Mouse (Mus musculus): ENCODE results near the gene Rap1a. TPM values are rescaled to one million over a fixed set of nuclear protein-coding genes. Genes with fewer than 3 reads are reported as not detected.
A peak's percentile ranks its signal among the peaks of the same experiment; 100 is the strongest.

Gene Rap1a
- 98.9 and 102 TPM in 2 replicates for polyA plus RNA-seq (2015; fragmentation: Nextera tagmentation; extraction: Ambion mirVana)

- WGBS (ENCODE audit: insufficient replicate concordance): 4% methylated on average over 44 of the region's 50 CpGs
- peak; percentile 89 for ATAC-seq (ENCODE audit: low read depth)
Observed at GRCm38 (mm10) chr3:105801191-105802166, at the start of gene Rap1a. Gene Rap1a (minus strand): TSS chr3:105801336.

GRCm38 (mm10) chr3:105846294-105847069 is 45.3 kb upstream of the Rap1a start:
- ATAC-seq (ENCODE audit: low read depth): peak; percentile 69; the same call in 1 of the 2 replicates

More at GRCm38 (mm10) chr3:105801191-105802166, at the start of gene Rap1a:
- Histone ChIP-seq H3K4me3 (ENCODE audit: low read depth, low read length) (peak within 1 kb of the TSS; percentile 92), H3K36me3 (ENCODE audit: control insufficient read depth, insufficient read depth) (no peaks in the 10 kb centered on the region), H3K4me1 (ENCODE audit: control insufficient read depth, low read depth, low read length) (peaks cover 46% of the 10 kb centered on the region), H3K9me3 (replicated peaks; ENCODE audit: control insufficient read depth, low read length) (no peaks in the 10 kb centered on the region), H3K4me2 (ENCODE audit: low read depth, low read length) (peak within 1 kb of the TSS; percentile 80), H3K27ac (ENCODE audit: low read length) (peak within 1 kb of the TSS; percentile 93), H3K27me3 (ENCODE audit: control insufficient read depth, insufficient read depth, low read depth, low read length) (no peaks in the 10 kb centered on the region), H3K9ac (ENCODE audit: low read depth, low read length) (peak within 1 kb of the TSS; percentile 96)

GRCm38 (mm10) chr3:105839836-105840235 is 38.7 kb upstream of the Rap1a start:
- H3K9ac ChIP-seq (ENCODE audit: low read depth, low read length): no peak overlapping the region
- no peak overlapping the region for H3K4me3 ChIP-seq (ENCODE audit: low read depth, low read length)
- 57% methylated on average over 4 of the region's 4 CpGs for WGBS (ENCODE audit: insufficient replicate concordance)
- no peaks in the 10 kb centered on the region for H3K36me3 ChIP-seq (ENCODE audit: control insufficient read depth, insufficient read depth)
- H3K4me2 ChIP-seq (ENCODE audit: low read depth, low read length): no peak overlapping the region
- H3K9me3 ChIP-seq (replicated peaks; ENCODE audit: control insufficient read depth, low read length): no peaks in the 10 kb centered on the region
- no peak for ATAC-seq (ENCODE audit: low read depth)
- no peaks in the 10 kb centered on the region for H3K27me3 ChIP-seq (ENCODE audit: control insufficient read depth, insufficient read depth, low read depth, low read length)
- peaks cover 6% of the 10 kb centered on the region for H3K4me1 ChIP-seq (ENCODE audit: control insufficient read depth, low read depth, low read length)
- no peak overlapping the region for H3K27ac ChIP-seq (ENCODE audit: low read length)

More at GRCm38 (mm10) chr3:105846294-105847069, 45.3 kb upstream of the Rap1a start:
- H3K4me1 ChIP-seq (ENCODE audit: control insufficient read depth, low read depth, low read length): peaks cover 6% of the 10 kb centered on the region
- no peaks in the 10 kb centered on the region for H3K27me3 ChIP-seq (ENCODE audit: control insufficient read depth, insufficient read depth, low read depth, low read length)
- 46% methylated on average over 7 of the region's 7 CpGs for WGBS (ENCODE audit: insufficient replicate concordance)
- H3K4me3 ChIP-seq (ENCODE audit: low read depth, low read length): no peak overlapping the region
- no peak overlapping the region for H3K9ac ChIP-seq (ENCODE audit: low read depth, low read length)
- no peaks in the 10 kb centered on the region for H3K36me3 ChIP-seq (ENCODE audit: control insufficient read depth, insufficient read depth)
- H3K27ac ChIP-seq (ENCODE audit: low read length): no peak overlapping the region
- H3K9me3 ChIP-seq (replicated peaks; ENCODE audit: control insufficient read depth, low read length): no peaks in the 10 kb centered on the region
- no peak overlapping the region for H3K4me2 ChIP-seq (ENCODE audit: low read depth, low read length)

DNA sequence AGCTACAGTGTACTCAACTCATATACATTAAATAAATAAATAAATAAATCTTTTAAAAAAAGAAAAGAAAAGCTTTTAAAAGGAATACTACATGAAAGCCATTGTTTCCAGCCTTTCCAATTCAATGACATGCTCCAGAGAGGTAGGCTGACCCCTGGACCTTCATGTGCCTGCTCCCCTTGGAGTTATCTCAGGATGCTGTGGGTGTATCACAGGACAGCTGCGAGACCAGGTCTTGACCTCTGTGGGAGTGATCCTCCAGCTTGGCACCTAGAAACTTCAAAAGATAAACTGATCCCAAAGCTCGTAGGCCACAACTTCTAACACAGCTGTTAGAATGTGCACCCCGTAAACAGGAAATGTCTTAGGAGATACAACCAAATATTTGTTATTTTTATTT is 37.5 kb upstream of the Rap1a start:
- 66% methylated on average over 3 of the region's 3 CpGs for WGBS (ENCODE audit: insufficient replicate concordance)
- ATAC-seq (ENCODE audit: low read depth): no peak
- peaks cover 6% of the 10 kb centered on the region for H3K4me1 ChIP-seq (ENCODE audit: control insufficient read depth, low read depth, low read length)
- no peak overlapping the region for H3K4me3 ChIP-seq (ENCODE audit: low read depth, low read length)
- H3K9me3 ChIP-seq (replicated peaks; ENCODE audit: control insufficient read depth, low read length): no peaks in the 10 kb centered on the region
- no peaks in the 10 kb centered on the region for H3K27me3 ChIP-seq (ENCODE audit: control insufficient read depth, insufficient read depth, low read depth, low read length)
- no peaks in the 10 kb centered on the region for H3K36me3 ChIP-seq (ENCODE audit: control insufficient read depth, insufficient read depth)
- H3K27ac ChIP-seq (ENCODE audit: low read length): no peak overlapping the region
- H3K9ac ChIP-seq (ENCODE audit: low read depth, low read length): no peak overlapping the region
- no peak overlapping the region for H3K4me2 ChIP-seq (ENCODE audit: low read depth, low read length)

DNA sequence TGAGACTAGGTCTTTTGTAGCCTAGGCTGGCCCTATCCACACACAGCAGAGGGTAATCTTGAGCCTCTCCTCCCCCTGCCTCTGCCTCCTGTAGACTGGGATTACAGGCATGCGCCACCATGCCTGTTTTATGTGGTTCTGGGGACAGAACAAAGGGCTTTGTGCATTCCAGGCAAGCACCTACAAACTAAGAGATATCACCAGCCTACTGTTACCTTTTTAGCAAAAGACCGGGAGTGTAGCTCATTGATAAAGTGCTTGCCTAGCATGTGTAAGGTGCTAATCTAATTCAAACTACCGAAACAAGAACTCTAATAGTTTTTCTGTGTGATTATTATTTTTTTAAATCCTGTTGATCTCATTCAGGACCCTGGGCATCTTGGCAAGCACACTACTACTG is 35.7 kb upstream of the Rap1a start:
- no peak overlapping the region for H3K4me2 ChIP-seq (ENCODE audit: low read depth, low read length)
- no peaks in the 10 kb centered on the region for H3K27me3 ChIP-seq (ENCODE audit: control insufficient read depth, insufficient read depth, low read depth, low read length)
- H3K9ac ChIP-seq (ENCODE audit: low read depth, low read length): no peak overlapping the region
- no peak overlapping the region for H3K27ac ChIP-seq (ENCODE audit: low read length)
- no peaks in the 10 kb centered on the region for H3K9me3 ChIP-seq (replicated peaks; ENCODE audit: control insufficient read depth, low read length)
- peak; percentile 32 for ATAC-seq (ENCODE audit: low read depth)
- WGBS (ENCODE audit: insufficient replicate concordance): 34% methylated on average over 3 of the region's 3 CpGs
- H3K4me3 ChIP-seq (ENCODE audit: low read depth, low read length): no peak overlapping the region
- no peaks in the 10 kb centered on the region for H3K36me3 ChIP-seq (ENCODE audit: control insufficient read depth, insufficient read depth)
- H3K4me1 ChIP-seq (ENCODE audit: control insufficient read depth, low read depth, low read length): peaks cover 6% of the 10 kb centered on the region

GRCm38 (mm10) chr3:105835875-105836274 is 34.7 kb upstream of the Rap1a start:
- H3K4me2 ChIP-seq (ENCODE audit: low read depth, low read length): no peak overlapping the region
- H3K36me3 ChIP-seq (ENCODE audit: control insufficient read depth, insufficient read depth): no peaks in the 10 kb centered on the region
- H3K9ac ChIP-seq (ENCODE audit: low read depth, low read length): no peak overlapping the region
- 24% methylated on average over 3 of the region's 3 CpGs for WGBS (ENCODE audit: insufficient replicate concordance)
- H3K9me3 ChIP-seq (replicated peaks; ENCODE audit: control insufficient read depth, low read length): no peaks in the 10 kb centered on the region
- H3K27me3 ChIP-seq (ENCODE audit: control insufficient read depth, insufficient read depth, low read depth, low read length): no peaks in the 10 kb centered on the region
- no peak overlapping the region for H3K27ac ChIP-seq (ENCODE audit: low read length)
- H3K4me3 ChIP-seq (ENCODE audit: low read depth, low read length): no peak overlapping the region
- peaks cover 6% of the 10 kb centered on the region for H3K4me1 ChIP-seq (ENCODE audit: control insufficient read depth, low read depth, low read length)
- peak; percentile 64; the same call in 1 of the 2 replicates for ATAC-seq (ENCODE audit: low read depth)

GRCm38 (mm10) chr3:105831584-105831983 is 30.4 kb upstream of the Rap1a start:
- Histone ChIP-seq H3K4me2 (ENCODE audit: low read depth, low read length) (no peak overlapping the region), H3K27me3 (ENCODE audit: control insufficient read depth, insufficient read depth, low read depth, low read length) (no peaks in the 10 kb centered on the region), H3K36me3 (ENCODE audit: control insufficient read depth, insufficient read depth) (no peaks in the 10 kb centered on the region)

GRCm38 (mm10) chr3:105825501-105826161 is 24.5 kb upstream of the Rap1a start:
- Histone ChIP-seq H3K27me3 (ENCODE audit: control insufficient read depth, insufficient read depth, low read depth, low read length) (no peaks in the 10 kb centered on the region), H3K4me2 (ENCODE audit: low read depth, low read length) (no peak overlapping the region), H3K4me1 (ENCODE audit: control insufficient read depth, low read depth, low read length) (peaks cover 4% of the 10 kb centered on the region; the same call in 1 of the 2 replicates), H3K27ac (ENCODE audit: low read length) (no peak overlapping the region), H3K9ac (ENCODE audit: low read depth, low read length) (no peak overlapping the region), H3K9me3 (replicated peaks; ENCODE audit: control insufficient read depth, low read length) (no peaks in the 10 kb centered on the region), H3K4me3 (ENCODE audit: low read depth, low read length) (no peak overlapping the region), H3K36me3 (ENCODE audit: control insufficient read depth, insufficient read depth) (no peaks in the 10 kb centered on the region)
- ATAC-seq (ENCODE audit: low read depth): peak; percentile 48; the same call in 1 of the 2 replicates
- WGBS (ENCODE audit: insufficient replicate concordance): 33% methylated on average over 7 of the region's 7 CpGs

More at GRCm38 (mm10) chr3:105831584-105831983, 30.4 kb upstream of the Rap1a start:
- Histone ChIP-seq H3K9me3 (replicated peaks; ENCODE audit: control insufficient read depth, low read length) (no peaks in the 10 kb centered on the region), H3K4me3 (ENCODE audit: low read depth, low read length) (no peak overlapping the region), H3K27ac (ENCODE audit: low read length) (no peak overlapping the region), H3K9ac (ENCODE audit: low read depth, low read length) (no peak overlapping the region), H3K4me1 (ENCODE audit: control insufficient read depth, low read depth, low read length) (peaks cover 4% of the 10 kb centered on the region)
- no peak for ATAC-seq (ENCODE audit: low read depth)
- 90% methylated on average over 3 of the region's 3 CpGs for WGBS (ENCODE audit: insufficient replicate concordance)

Measured in liver, embryonic 16.5 days (tissue).